Mouse (Mus musculus): Measurements from ENCODE around the gene Ptprc.

GRCm38 (mm10) chr1:138022918-138023295, 152.6 kb downstream of the Ptprc start:
- TF ChIP-seq EP300 (IDR thresholded peaks at IDR 0.05; ENCODE audit: insufficient read depth, low read depth, low read length) (no peak), POLR2A (IDR thresholded peaks at IDR 0.05; ENCODE audit: insufficient read depth, low read depth, low read length) (no peak)

Data from heart, adult 2 months (tissue).